In the genomic region with DNA sequence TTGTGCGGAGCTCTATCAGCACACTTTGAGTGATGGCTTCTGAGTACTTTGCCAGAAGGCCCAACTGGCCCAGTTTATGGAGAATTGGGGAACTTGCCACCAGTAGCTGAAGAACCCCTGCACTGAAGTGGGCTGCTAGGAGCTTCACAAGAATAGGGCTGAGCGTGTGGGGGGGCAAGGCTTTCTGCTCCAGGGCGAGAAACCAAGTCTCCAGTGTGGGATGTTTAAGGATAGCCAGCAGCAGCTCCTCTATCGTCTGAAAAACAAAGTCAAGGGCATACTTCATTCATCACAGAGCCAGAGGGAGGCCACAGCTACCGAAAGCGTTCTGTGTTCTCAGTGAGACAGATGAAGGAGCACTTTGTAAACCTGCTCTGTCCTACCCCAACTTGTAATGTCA, we compare ENCODE assay signal across 22 mouse cellular contexts. TPM values are rescaled to one million over a fixed set of nuclear protein-coding genes. Genes with fewer than 3 reads are reported as not detected.
"Had no signal": no experiment of that assay in that cellular context is flagged by ENCODE, and none has a peak within 500 bp of the region (broad histone marks: within the 10 kb centered on the region; RNA-seq: fewer than 3 reads in every experiment).

No protein-coding gene starts in this region.

- DNase-seq: gastrocnemius, adult 2 months; gastrocnemius, postnatal 10 days; gastrocnemius, postnatal 25 days; heart, adult 18-20 months; heart, postnatal 10 days; heart, postnatal 4 days; kidney, adult 18-20 months; kidney, adult 8-10 months; kidney, postnatal 10 days; kidney, postnatal 25 days; kidney, postnatal 4 days; layer of hippocampus, postnatal 36 days; liver; liver, embryonic 13.5 days; liver, postnatal 0 days had no signal

RNA-seq across cellular contexts. Expression of a gene that starts 36.6 kb away (rescaled TPM):
- total RNA-seq: layer of hippocampus, postnatal 10 days; left cerebral cortex, postnatal 36 days had no signal
- polyA plus RNA-seq: inflammation-experienced regulatory T-cells, adult 6 months; intestine, postnatal 0 days; kidney, embryonic 14.5 days; limb, embryonic 12.5 days had no signal

RNA-seq across cellular contexts. Expression of a gene that starts 51.9 kb away (rescaled TPM):
- total RNA-seq: granulocyte monocyte progenitor cell, adult 5-6 weeks had no signal
- polyA plus RNA-seq: inflammation-experienced regulatory T-cells, adult 6 months had no signal
